Mouse (Mus musculus): ENCODE results near the gene Pex5l. TPM values are rescaled to one million over a fixed set of nuclear protein-coding genes. Genes with fewer than 3 reads are reported as not detected.

The Pex5l gene
- polyA plus RNA-seq, 1 experiment, result 0.04 TPM

DNA sequence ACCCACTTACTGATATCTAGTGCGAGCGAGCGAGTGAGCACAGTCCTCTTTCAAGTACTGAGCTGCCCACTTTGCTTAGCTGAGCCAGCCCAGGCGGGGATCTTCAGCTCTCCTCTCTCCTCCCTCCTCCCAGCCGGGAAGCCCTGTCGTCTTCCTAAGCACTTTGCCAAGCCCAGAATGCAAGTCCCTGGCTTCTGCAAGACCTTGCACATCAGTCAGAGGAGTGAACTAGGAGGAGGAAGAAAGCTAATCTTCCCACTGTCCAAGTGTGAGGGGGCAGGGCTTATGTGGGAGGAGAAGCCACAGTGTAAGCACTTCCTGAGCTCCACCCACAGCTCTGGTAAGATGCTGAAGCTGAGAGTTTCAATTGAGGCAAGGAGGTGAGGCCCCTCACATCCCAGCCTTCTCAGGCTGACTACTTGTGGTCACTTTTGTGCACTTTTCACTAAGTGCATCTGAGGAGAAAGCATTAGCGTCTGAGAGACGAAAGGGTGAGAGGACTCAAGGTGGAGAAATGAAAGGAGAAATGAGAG lies 60.2 kb downstream of the Pex5l start:
- Histone ChIP-seq H3K27me3 (ENCODE audit: control insufficient read depth, insufficient read depth, insufficient read length) (no peaks in the 10 kb centered on the region), H3ac (ENCODE audit: control insufficient read depth, insufficient read length) (no peak overlapping the region), H3K36me3 (ENCODE audit: control insufficient read depth, insufficient read depth) (no peaks in the 10 kb centered on the region), H3K79me2 (ENCODE audit: control insufficient read depth, insufficient read depth) (no peaks in the 10 kb centered on the region), H3K4me2 (ENCODE audit: low read depth) (no peak overlapping the region), H3K4me3 (no peak overlapping the region)
- TF ChIP-seq POLR2A (IDR thresholded peaks at IDR 0.05; ENCODE audit: insufficient read length, low read depth), result no peak
- TF ChIP-seq SRF (IDR thresholded peaks at IDR 0.05; ENCODE audit: control insufficient read depth, insufficient read length, low read depth), result no peak
- TF ChIP-seq POLR2AphosphoS2 (IDR thresholded peaks at IDR 0.05; ENCODE audit: insufficient read length, low read depth), result no peak
- no peak for TF ChIP-seq E2F4 (IDR thresholded peaks at IDR 0.05; ENCODE audit: insufficient read depth)
- TF ChIP-seq REST (IDR thresholded peaks at IDR 0.05; ENCODE audit: insufficient read depth, insufficient read length), result no peak
- TF ChIP-seq MAX (IDR thresholded peaks at IDR 0.05; ENCODE audit: low read depth), result no peak
- TF ChIP-seq CEBPB (IDR thresholded peaks at IDR 0.05; ENCODE audit: insufficient read depth, poor library complexity, severe bottlenecking), result no peak
- no peak for TF ChIP-seq USF1 (IDR thresholded peaks at IDR 0.05; ENCODE audit: low read depth)
- no peak for TF ChIP-seq TCF12 (IDR thresholded peaks at IDR 0.05; ENCODE audit: insufficient read depth, poor library complexity, severe bottlenecking)
- no peak for TF ChIP-seq TCF3 (IDR thresholded peaks at IDR 0.05; ENCODE audit: insufficient read length, low read depth)
- no peak for TF ChIP-seq MYOD1 (IDR thresholded peaks at IDR 0.05; ENCODE audit: control insufficient read depth in 1 of 3, insufficient read length in 2 of 3, low read depth in 2 of 3)

DNA sequence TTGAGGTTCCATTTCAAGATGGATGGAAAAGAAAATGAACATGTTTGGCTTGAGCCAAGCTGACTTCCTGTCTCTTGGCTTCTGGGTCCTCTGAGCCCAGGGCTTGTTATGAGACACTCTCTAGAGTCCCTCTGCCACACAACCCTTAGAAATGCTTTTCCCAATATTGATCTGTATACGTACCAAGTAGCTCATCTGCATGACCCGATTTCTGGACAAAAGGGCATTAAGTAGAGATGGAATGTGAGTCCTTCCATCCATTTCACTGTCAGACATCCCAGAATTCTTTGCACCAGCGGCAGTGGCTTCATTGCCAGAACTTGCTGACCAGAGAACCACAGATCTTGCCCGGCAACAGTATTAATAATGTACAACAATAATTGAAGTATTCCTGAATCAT lies 61.3 kb downstream of the Pex5l start:
- TF ChIP-seq POLR2AphosphoS2 (IDR thresholded peaks at IDR 0.05; ENCODE audit: insufficient read length, low read depth) (no peak), CEBPB (IDR thresholded peaks at IDR 0.05; ENCODE audit: insufficient read depth, poor library complexity, severe bottlenecking) (no peak), TCF3 (IDR thresholded peaks at IDR 0.05; ENCODE audit: insufficient read length, low read depth) (no peak), POLR2A (IDR thresholded peaks at IDR 0.05; ENCODE audit: insufficient read length, low read depth) (no peak), SRF (IDR thresholded peaks at IDR 0.05; ENCODE audit: control insufficient read depth, insufficient read length, low read depth) (no peak), E2F4 (IDR thresholded peaks at IDR 0.05; ENCODE audit: insufficient read depth) (no peak), MAX (IDR thresholded peaks at IDR 0.05; ENCODE audit: low read depth) (no peak), MYOD1 (IDR thresholded peaks at IDR 0.05; ENCODE audit: control insufficient read depth in 1 of 3, insufficient read length in 2 of 3, low read depth in 2 of 3) (no peak), TCF12 (IDR thresholded peaks at IDR 0.05; ENCODE audit: insufficient read depth, poor library complexity, severe bottlenecking) (no peak), MYOG (IDR thresholded peaks at IDR 0.05; ENCODE audit: control insufficient read depth in 1 of 3, insufficient read depth in 1 of 3, insufficient read length in 2 of 3, low read depth in 2 of 3) (no peak), USF1 (IDR thresholded peaks at IDR 0.05; ENCODE audit: low read depth) (no peak), REST (IDR thresholded peaks at IDR 0.05; ENCODE audit: insufficient read depth, insufficient read length) (no peak)
- Histone ChIP-seq H3K4me2 (ENCODE audit: low read depth) (no peak overlapping the region), H3ac (ENCODE audit: control insufficient read depth, insufficient read length) (no peak overlapping the region), H3K27me3 (ENCODE audit: control insufficient read depth, insufficient read depth, insufficient read length) (no peaks in the 10 kb centered on the region), H3K4me3 (no peak overlapping the region), H3K36me3 (ENCODE audit: control insufficient read depth, insufficient read depth) (no peaks in the 10 kb centered on the region), H3K79me2 (ENCODE audit: control insufficient read depth, insufficient read depth) (no peaks in the 10 kb centered on the region)

DNA sequence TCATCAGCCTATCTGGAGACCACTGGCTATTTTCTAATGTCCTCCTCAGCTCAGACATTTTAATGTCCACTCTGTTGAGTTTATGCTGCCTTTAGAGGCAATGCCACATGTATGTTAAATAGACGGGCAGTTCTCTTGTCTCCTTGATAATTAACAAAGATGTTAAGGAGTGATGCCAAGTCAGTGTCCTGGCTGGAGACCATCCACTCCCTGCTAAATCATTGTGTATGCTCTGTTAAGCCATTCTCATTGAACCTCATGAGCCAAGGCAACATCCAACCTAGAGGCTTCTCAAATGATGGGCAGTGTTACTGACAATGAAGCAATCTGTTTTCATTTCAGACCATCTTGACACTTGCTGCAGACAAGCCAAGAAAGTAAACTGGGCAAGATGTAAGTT lies 63.4 kb downstream of the Pex5l start:
- Histone ChIP-seq H3ac (ENCODE audit: control insufficient read depth, insufficient read length) (no peak overlapping the region), H3K27me3 (ENCODE audit: control insufficient read depth, insufficient read depth, insufficient read length) (no peaks in the 10 kb centered on the region), H3K4me2 (ENCODE audit: low read depth) (no peak overlapping the region), H3K4me3 (no peak overlapping the region), H3K36me3 (ENCODE audit: control insufficient read depth, insufficient read depth) (no peaks in the 10 kb centered on the region), H3K79me2 (ENCODE audit: control insufficient read depth, insufficient read depth) (no peaks in the 10 kb centered on the region)
- TF ChIP-seq USF1 (IDR thresholded peaks at IDR 0.05; ENCODE audit: low read depth) (no peak), E2F4 (IDR thresholded peaks at IDR 0.05; ENCODE audit: insufficient read depth) (no peak), CEBPB (IDR thresholded peaks at IDR 0.05; ENCODE audit: insufficient read depth, poor library complexity, severe bottlenecking) (no peak), REST (IDR thresholded peaks at IDR 0.05; ENCODE audit: insufficient read depth, insufficient read length) (no peak), MYOG (IDR thresholded peaks at IDR 0.05; ENCODE audit: control insufficient read depth in 1 of 3, insufficient read depth in 1 of 3, insufficient read length in 2 of 3, low read depth in 2 of 3) (no peak), MYOD1 (IDR thresholded peaks at IDR 0.05; ENCODE audit: control insufficient read depth in 1 of 3, insufficient read length in 2 of 3, low read depth in 2 of 3) (no peak), POLR2AphosphoS2 (IDR thresholded peaks at IDR 0.05; ENCODE audit: insufficient read length, low read depth) (no peak), TCF12 (IDR thresholded peaks at IDR 0.05; ENCODE audit: insufficient read depth, poor library complexity, severe bottlenecking) (no peak), MAX (IDR thresholded peaks at IDR 0.05; ENCODE audit: low read depth) (no peak), TCF3 (IDR thresholded peaks at IDR 0.05; ENCODE audit: insufficient read length, low read depth) (no peak), SRF (IDR thresholded peaks at IDR 0.05; ENCODE audit: control insufficient read depth, insufficient read length, low read depth) (no peak), POLR2A (IDR thresholded peaks at IDR 0.05; ENCODE audit: insufficient read length, low read depth) (no peak)

DNA sequence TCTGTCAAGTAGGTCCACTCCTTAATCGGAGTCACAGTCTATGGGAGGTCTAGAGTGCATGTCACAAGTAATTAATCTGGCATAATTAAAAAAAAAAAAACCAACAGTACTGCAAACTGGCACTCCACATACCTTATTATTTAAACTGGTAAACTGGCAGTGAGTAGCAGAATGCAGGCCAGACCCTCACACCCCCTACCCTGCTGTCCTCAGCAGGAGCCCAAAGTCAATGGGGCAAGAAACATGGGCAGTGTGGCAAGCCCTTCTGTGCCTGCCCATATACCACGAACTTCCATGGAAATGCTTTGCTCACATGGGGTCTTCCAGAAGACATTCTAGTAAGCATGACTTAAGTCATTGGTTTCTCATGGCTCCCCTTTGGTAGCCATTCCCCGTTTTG lies 63.9 kb downstream of the Pex5l start:
- Histone ChIP-seq H3ac (ENCODE audit: control insufficient read depth, insufficient read length) (no peak overlapping the region), H3K4me2 (ENCODE audit: low read depth) (no peak overlapping the region), H3K27me3 (ENCODE audit: control insufficient read depth, insufficient read depth, insufficient read length) (no peaks in the 10 kb centered on the region), H3K4me3 (no peak overlapping the region), H3K79me2 (ENCODE audit: control insufficient read depth, insufficient read depth) (no peaks in the 10 kb centered on the region), H3K36me3 (ENCODE audit: control insufficient read depth, insufficient read depth) (no peaks in the 10 kb centered on the region)
- TF ChIP-seq USF1 (IDR thresholded peaks at IDR 0.05; ENCODE audit: low read depth), result no peak
- no peak for TF ChIP-seq MYOD1 (IDR thresholded peaks at IDR 0.05; ENCODE audit: control insufficient read depth in 1 of 3, insufficient read length in 2 of 3, low read depth in 2 of 3)
- TF ChIP-seq SRF (IDR thresholded peaks at IDR 0.05; ENCODE audit: control insufficient read depth, insufficient read length, low read depth), result no peak
- TF ChIP-seq POLR2A (IDR thresholded peaks at IDR 0.05; ENCODE audit: insufficient read length, low read depth), result no peak
- no peak for TF ChIP-seq REST (IDR thresholded peaks at IDR 0.05; ENCODE audit: insufficient read depth, insufficient read length)
- no peak for TF ChIP-seq MYOG (IDR thresholded peaks at IDR 0.05; ENCODE audit: control insufficient read depth in 1 of 3, insufficient read depth in 1 of 3, insufficient read length in 2 of 3, low read depth in 2 of 3)
- no peak for TF ChIP-seq POLR2AphosphoS2 (IDR thresholded peaks at IDR 0.05; ENCODE audit: insufficient read length, low read depth)
- no peak for TF ChIP-seq CEBPB (IDR thresholded peaks at IDR 0.05; ENCODE audit: insufficient read depth, poor library complexity, severe bottlenecking)
- TF ChIP-seq TCF3 (IDR thresholded peaks at IDR 0.05; ENCODE audit: insufficient read length, low read depth), result no peak
- TF ChIP-seq TCF12 (IDR thresholded peaks at IDR 0.05; ENCODE audit: insufficient read depth, poor library complexity, severe bottlenecking), result no peak
- TF ChIP-seq MAX (IDR thresholded peaks at IDR 0.05; ENCODE audit: low read depth), result no peak
- TF ChIP-seq E2F4 (IDR thresholded peaks at IDR 0.05; ENCODE audit: insufficient read depth), result no peak

Measured in myocyte (in vitro differentiated cells).